Mouse (Mus musculus) CH12.LX (cell line): ENCODE measurements around the gene Fbxw20. TPM values are rescaled to one million over a fixed set of nuclear protein-coding genes. Genes with fewer than 3 reads are reported as not detected.

Experiments
- polyA plus RNA-seq: library from polyadenylated mRNA; unstranded; fragments of >175 nt; gene quantifications from 2 replicates; pipeline ENCODE4 v1.2.1, GENCODE M21; 2012; ENCODE audit warnings: low read depth; ENCODE audit not compliant: insufficient read length
- total RNA-seq, 2 experiments: library from RNA; depleted of rRNA; stranded (reverse); fragments of 300-350 nt in 1 of 2; fragments of >200 nt in 1 of 2; gene quantifications; 2 replicates each; pipeline ENCODE4 v1.2.3; 2012 to 2014

Gene Fbxw20
- total and polyA plus RNA-seq, 3 experiments = not detected

Other genes with a start within 250 kb of the Fbxw20 start
- not detected in 2 replicates for gene Ucn2, start 248.7 kb downstream of the Fbxw20 start, total RNA-seq (2012; rRNA removed)
- gene Ucn2, start 248.7 kb downstream of the Fbxw20 start, total RNA-seq (2014; rRNA removed) = not detected in 2 replicates
- gene Ucn2, start 248.7 kb downstream of the Fbxw20 start, polyA plus RNA-seq = 0.40 and 0.49 TPM in 2 replicates
- 4.5 and 5.1 TPM in 2 replicates for gene Pfkfb4, start 243.0 kb downstream of the Fbxw20 start, total RNA-seq (2012; rRNA removed)
- gene Pfkfb4, start 243.0 kb downstream of the Fbxw20 start, total RNA-seq (2014; rRNA removed) = 5.9 and 6.5 TPM in 2 replicates
- gene Pfkfb4, start 243.0 kb downstream of the Fbxw20 start, polyA plus RNA-seq = 6.0 and 6.7 TPM in 2 replicates
- gene Shisa5, start 196.2 kb downstream of the Fbxw20 start, total RNA-seq (2012; rRNA removed) = 134 and 153 TPM in 2 replicates
- gene Shisa5, start 196.2 kb downstream of the Fbxw20 start, total RNA-seq (2014; rRNA removed) = 156 and 170 TPM in 2 replicates
- 121 and 166 TPM in 2 replicates for gene Shisa5, start 196.2 kb downstream of the Fbxw20 start, polyA plus RNA-seq
- gene Trex1, start 175.0 kb downstream of the Fbxw20 start, total RNA-seq (2012; rRNA removed) = 20.8 and 31.5 TPM in 2 replicates
- gene Trex1, start 175.0 kb downstream of the Fbxw20 start, total RNA-seq (2014; rRNA removed) = 20.1 and 21.1 TPM in 2 replicates
- 15.8 and 22.9 TPM in 2 replicates for gene Trex1, start 175.0 kb downstream of the Fbxw20 start, polyA plus RNA-seq
- 18.0 and 19.3 TPM in 2 replicates for gene Atrip, start 160.6 kb downstream of the Fbxw20 start, total RNA-seq (2012; rRNA removed)
- gene Atrip, start 160.6 kb downstream of the Fbxw20 start, total RNA-seq (2014; rRNA removed) = 16.2 and 17.6 TPM in 2 replicates
- gene Atrip, start 160.6 kb downstream of the Fbxw20 start, polyA plus RNA-seq = 21.3 and 24.1 TPM in 2 replicates
- gene Ccdc51, start 152.3 kb downstream of the Fbxw20 start, total RNA-seq (2012; rRNA removed) = 18.2 TPM in 2 replicates
- gene Ccdc51, start 152.3 kb downstream of the Fbxw20 start, total RNA-seq (2014; rRNA removed) = 15.9 and 16.2 TPM in 2 replicates
- gene Ccdc51, start 152.3 kb downstream of the Fbxw20 start, polyA plus RNA-seq = 7.6 and 8.6 TPM in 2 replicates
- 255 and 369 TPM in 2 replicates for gene Tma7, start 152.2 kb downstream of the Fbxw20 start, total RNA-seq (2012; rRNA removed)
- gene Tma7, start 152.2 kb downstream of the Fbxw20 start, total RNA-seq (2014; rRNA removed) = 336 and 356 TPM in 2 replicates
- 494 and 529 TPM in 2 replicates for gene Tma7, start 152.2 kb downstream of the Fbxw20 start, polyA plus RNA-seq
- gene Plxnb1, start 139.4 kb downstream of the Fbxw20 start, total RNA-seq (2012; rRNA removed) = under 0.01 TPM in 1 of 2 replicates, not detected in the other
- not detected in 2 replicates for gene Plxnb1, start 139.4 kb downstream of the Fbxw20 start, total RNA-seq (2014; rRNA removed)
- gene Plxnb1, start 139.4 kb downstream of the Fbxw20 start, polyA plus RNA-seq = not detected in 2 replicates
- gene Fbxw21, start 72.7 kb downstream of the Fbxw20 start, total RNA-seq (2012; rRNA removed) = not detected in 2 replicates
- gene Fbxw21, start 72.7 kb downstream of the Fbxw20 start, total RNA-seq (2014; rRNA removed) = not detected in 2 replicates
- not detected in 2 replicates for gene Fbxw21, start 72.7 kb downstream of the Fbxw20 start, polyA plus RNA-seq
- gene Fbxw13, start 38.8 kb downstream of the Fbxw20 start, total RNA-seq (2012; rRNA removed) = not detected in 2 replicates
- gene Fbxw13, start 38.8 kb downstream of the Fbxw20 start, total RNA-seq (2014; rRNA removed) = not detected in 2 replicates
- not detected in 2 replicates for gene Fbxw13, start 38.8 kb downstream of the Fbxw20 start, polyA plus RNA-seq
- gene Fbxw14, start 52.9 kb upstream of the Fbxw20 start, total RNA-seq (2012; rRNA removed) = not detected in 2 replicates
- gene Fbxw14, start 52.9 kb upstream of the Fbxw20 start, total RNA-seq (2014; rRNA removed) = not detected in 2 replicates
- not detected in 2 replicates for gene Fbxw14, start 52.9 kb upstream of the Fbxw20 start, polyA plus RNA-seq
- not detected in 2 replicates for gene Fbxw28, start 104.9 kb upstream of the Fbxw20 start, total RNA-seq (2012; rRNA removed)
- not detected in 2 replicates for gene Fbxw28, start 104.9 kb upstream of the Fbxw20 start, total RNA-seq (2014; rRNA removed)
- gene Fbxw28, start 104.9 kb upstream of the Fbxw20 start, polyA plus RNA-seq = not detected in 2 replicates
- gene Fbxw22, start 169.5 kb upstream of the Fbxw20 start, total RNA-seq (2012; rRNA removed) = not detected in 2 replicates
- gene Fbxw22, start 169.5 kb upstream of the Fbxw20 start, total RNA-seq (2014; rRNA removed) = not detected in 2 replicates
- gene Fbxw22, start 169.5 kb upstream of the Fbxw20 start, polyA plus RNA-seq = not detected in 2 replicates
- not detected in 2 replicates for gene Fbxw16, start 214.4 kb upstream of the Fbxw20 start, total RNA-seq (2012; rRNA removed)
- not detected in 2 replicates for gene Fbxw16, start 214.4 kb upstream of the Fbxw20 start, total RNA-seq (2014; rRNA removed)
- gene Fbxw16, start 214.4 kb upstream of the Fbxw20 start, polyA plus RNA-seq = not detected in 2 replicates